Mouse (Mus musculus) cerebellum, adult 2 months (tissue): ENCODE measurements at regions not wholly inside any gene's neighbourhood (a gene's known extent, or its start where the extent isn't known, plus 50 kb on each side); places are given as distances from the start of the nearest gene placed in this dataset.

ENCODE experiments used
- CTCF ChIP-seq: fragments of 200-500 bp; IDR thresholded peaks from 2 replicates; pipeline ENCODE4 v1.5.1; 2011; ENCODE audit warnings: low read depth, mild to moderate bottlenecking, control low read depth, low read length, moderate library complexity, borderline replicate concordance; ENCODE audit not compliant: insufficient read depth
- POLR2A ChIP-seq: fragments of 200-500 bp; IDR thresholded peaks from 2 replicates; pipeline ENCODE4 v1.6.1; 2011; ENCODE audit warnings: low read length, control low read depth, borderline replicate concordance; ENCODE audit not compliant: insufficient read depth

GRCm38 (mm10) chr2:173448546-173449187 is 73.7 kb upstream of the 1700021F07Rik start:
- TF ChIP-seq POLR2A: no peak
- no peak for TF ChIP-seq CTCF
